Mouse (Mus musculus) adrenal gland, postnatal 0 days (tissue): ENCODE data around the gene Rbm4b. TPM values are rescaled to one million over a fixed set of nuclear protein-coding genes. Genes with fewer than 3 reads are reported as not detected.

Experiments used
- polyA plus RNA-seq: library from polyadenylated mRNA; unstranded; fragments of >200 nt; fragmentation: Nextera tagmentation; extraction: Ambion mirVana; gene quantifications from 2 replicates; pipeline ENCODE4 v1.2.1, GENCODE M21; 2015

The Rbm4b gene
- 28.0 and 39.4 TPM in 2 replicates for polyA plus RNA-seq

DNA sequence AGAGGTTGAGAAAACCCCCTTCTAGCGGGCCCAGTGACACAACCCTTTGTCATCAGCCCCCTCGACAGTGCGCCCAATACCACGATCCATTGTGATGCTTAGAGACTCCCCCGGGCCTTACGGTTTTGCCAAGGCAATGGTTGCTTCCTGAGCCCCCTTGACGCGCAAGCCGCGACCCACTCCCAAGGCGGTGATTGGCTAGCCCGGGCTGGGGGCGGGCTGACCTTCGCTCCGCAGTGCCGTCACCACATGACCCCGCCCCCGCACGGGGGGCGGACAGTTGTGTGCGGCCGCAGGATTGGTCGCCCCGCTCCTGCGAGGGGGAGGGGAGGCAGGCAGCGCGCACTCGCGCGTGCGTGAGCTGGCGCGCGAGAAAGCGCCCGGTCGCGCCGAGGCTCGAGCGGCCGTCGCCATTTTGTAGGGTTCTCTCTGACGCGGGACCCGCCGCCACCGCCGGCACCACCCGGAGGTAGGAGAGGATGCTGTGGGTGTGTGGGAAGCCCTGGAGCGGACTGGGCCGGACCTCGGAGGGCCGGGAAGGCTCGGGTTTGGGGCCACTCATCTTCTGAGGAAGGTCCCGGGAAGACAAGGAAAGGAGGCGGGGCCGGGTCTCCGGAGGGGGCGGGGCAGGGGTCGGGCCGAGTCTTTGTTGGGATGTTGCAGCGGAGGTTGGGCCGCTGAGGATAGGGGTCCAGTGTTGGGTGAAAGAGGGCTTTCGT, at the start of gene Rbm4b:
Rbm4b (plus strand) TSS at position 305 of the 719 bp plus-strand sequence.

GRCm38 (mm10) chr19:4711098-4711600, 45.1 kb upstream of the Rbm4b start, which contains the start of gene Sptbn2:
Sptbn2 (plus strand) TSS chr19:4711167.

DNA sequence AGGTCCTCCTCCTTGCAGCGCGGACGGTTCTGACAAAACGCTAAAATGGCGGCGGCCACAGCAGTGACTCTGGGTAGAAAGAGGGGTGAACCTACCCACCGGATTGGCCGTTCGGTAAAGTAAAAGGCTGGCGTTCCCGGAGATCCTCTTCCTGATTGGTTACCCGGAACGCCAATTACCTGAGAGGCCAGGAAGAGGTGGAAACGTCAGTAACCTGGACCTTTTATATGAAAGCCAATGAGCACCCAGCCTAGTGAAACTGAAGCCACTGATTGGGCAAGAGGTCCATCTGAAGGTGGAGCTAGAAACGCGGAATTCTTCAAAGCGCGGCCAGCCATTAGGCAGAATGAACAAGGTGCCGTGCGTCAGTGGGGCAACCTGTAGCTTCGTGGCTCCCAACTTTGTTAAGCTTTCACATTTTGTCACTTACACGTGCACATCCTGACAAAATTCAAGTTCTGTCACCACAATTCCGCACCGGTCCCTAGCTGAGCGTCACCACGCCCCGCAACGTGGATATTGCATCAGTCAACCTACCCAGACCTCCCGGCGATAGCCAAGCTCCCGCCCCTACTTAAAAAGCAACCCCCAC, 37.6 kb downstream of the Rbm4b start, which contains the start of gene Rbm4:
Rbm4 (minus strand) TSS at position 71 of the 592 bp plus-strand sequence.

GRCm38 (mm10) chr19:4811063-4811908, 55.0 kb downstream of the Rbm4b start, which contains the start of the genes Gm21992 and Rbm14:
Gm21992 (minus strand) TSS chr19:4811612.
Rbm14 (minus strand) TSS chr19:4811634.

Other genes starting within 250 kb of the Rbm4b start
- gene Pcx, start 246.0 kb upstream of the Rbm4b start, polyA plus RNA-seq = 49.5 and 120 TPM in 2 replicates
- 3.3 and 5.2 TPM in 2 replicates for gene Lrfn4, start 140.8 kb upstream of the Rbm4b start, polyA plus RNA-seq
- gene Rce1, start 130.9 kb upstream of the Rbm4b start, polyA plus RNA-seq = 33.6 and 52.1 TPM in 2 replicates
- 2.2 and 3.2 TPM in 2 replicates for gene Gm960, start 57.8 kb upstream of the Rbm4b start, polyA plus RNA-seq
- gene Sptbn2, start 45.3 kb upstream of the Rbm4b start, polyA plus RNA-seq = 0.61 and 1.9 TPM in 2 replicates
- 18.8 and 24.5 TPM in 2 replicates for gene Rbm4, start 37.4 kb downstream of the Rbm4b start, polyA plus RNA-seq
- 13.2 and 19.4 TPM in 2 replicates for gene Gm21992, start 55.1 kb downstream of the Rbm4b start, polyA plus RNA-seq
- gene Rbm14, start 55.1 kb downstream of the Rbm4b start, polyA plus RNA-seq = 19.3 and 22.3 TPM in 2 replicates
- 79.9 and 127 TPM in 2 replicates for gene Ccs, start 82.8 kb downstream of the Rbm4b start, polyA plus RNA-seq
- gene Ccdc87, start 82.9 kb downstream of the Rbm4b start, polyA plus RNA-seq = 0.08 and 0.10 TPM in 2 replicates
- 192 and 458 TPM in 2 replicates for gene Ctsf, start 98.6 kb downstream of the Rbm4b start, polyA plus RNA-seq
- gene Actn3, start 121.4 kb downstream of the Rbm4b start, polyA plus RNA-seq = 2.4 and 3.2 TPM in 2 replicates
- gene Zdhhc24, start 122.2 kb downstream of the Rbm4b start, polyA plus RNA-seq = 12.5 and 14.8 TPM in 2 replicates
- gene Bbs1, start 150.1 kb downstream of the Rbm4b start, polyA plus RNA-seq = 3.5 and 4.2 TPM in 2 replicates
- gene Dpp3, start 171.8 kb downstream of the Rbm4b start, polyA plus RNA-seq = 63.8 and 106 TPM in 2 replicates
- gene Peli3, start 186.6 kb downstream of the Rbm4b start, polyA plus RNA-seq = 1.9 and 2.9 TPM in 2 replicates
- 136 and 156 TPM in 2 replicates for gene Mrpl11, start 205.7 kb downstream of the Rbm4b start, polyA plus RNA-seq
- gene Npas4, start 233.8 kb downstream of the Rbm4b start, polyA plus RNA-seq = 0.07 TPM in 1 of 2 replicates, not detected in the other